Mouse (Mus musculus) Muller cell, postnatal 12 days (primary cell): ENCODE data around the gene Gm43302.
"Not testable (repeated sequence)": the region's sequence is repeated elsewhere in the genome, so short reads cannot be mapped to it uniquely, and the experiment has no call there.

ENCODE experiments used
- DNase-seq: peaks from one replicate; pipeline ENCODE4 v3.0.0-alpha.2; 2015; ENCODE audit errors: inconsistent ontology term

The Gm43302 gene

DNA sequence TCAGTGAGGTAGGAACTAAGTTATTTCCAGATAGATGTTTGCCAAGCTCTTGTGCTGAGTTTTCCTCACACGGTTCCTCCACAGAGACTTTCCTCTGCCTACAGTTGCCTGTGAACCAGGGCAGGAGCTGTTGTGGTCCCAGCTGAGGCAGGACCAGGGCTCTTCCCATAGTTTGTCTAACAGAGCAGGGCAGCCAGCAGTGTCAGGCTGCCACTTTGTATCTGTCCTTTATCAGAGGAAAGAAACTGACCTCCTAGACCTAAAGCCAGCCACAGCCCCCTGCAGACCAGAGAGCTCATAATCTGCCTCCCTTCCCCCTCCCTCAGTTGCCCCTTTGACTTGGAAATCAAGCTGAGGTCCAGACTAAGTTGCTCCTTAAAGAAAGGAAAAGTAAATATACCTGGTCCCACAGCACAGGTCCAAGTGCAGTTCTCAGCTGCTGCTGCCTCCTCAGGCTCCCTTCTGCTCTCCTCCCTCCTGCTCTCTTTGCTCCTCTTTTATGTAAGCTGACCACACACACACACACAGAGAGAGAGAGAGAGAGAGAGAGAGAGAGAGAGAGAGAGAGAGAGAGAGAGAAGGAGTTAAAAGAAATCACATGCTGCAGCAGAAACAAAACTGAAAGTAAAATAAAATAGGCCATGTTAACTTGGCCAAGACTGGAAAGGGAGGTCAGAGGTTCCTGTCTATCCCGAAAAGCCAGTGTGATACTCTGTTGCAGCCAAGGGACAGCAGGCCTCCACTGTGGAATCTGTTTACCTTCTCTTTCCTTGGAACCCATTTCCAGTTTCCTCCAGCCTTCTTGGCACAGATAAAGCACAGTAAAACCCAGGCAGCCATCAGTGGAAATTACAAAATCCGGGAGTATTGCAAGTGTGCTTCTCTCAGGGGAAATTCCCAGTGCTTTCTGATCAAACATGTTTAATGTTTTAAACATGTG lies at the start of gene Gm43302, which contains the start of gene Gbp6:
Gene Gm43302, minus strand, starts transcription at position 470 of the 940 bp plus-strand sequence.
Gene Gbp6, minus strand, starts transcription at position 473 of the 940 bp plus-strand sequence.
- peak; percentile 73 for DNase-seq

DNA sequence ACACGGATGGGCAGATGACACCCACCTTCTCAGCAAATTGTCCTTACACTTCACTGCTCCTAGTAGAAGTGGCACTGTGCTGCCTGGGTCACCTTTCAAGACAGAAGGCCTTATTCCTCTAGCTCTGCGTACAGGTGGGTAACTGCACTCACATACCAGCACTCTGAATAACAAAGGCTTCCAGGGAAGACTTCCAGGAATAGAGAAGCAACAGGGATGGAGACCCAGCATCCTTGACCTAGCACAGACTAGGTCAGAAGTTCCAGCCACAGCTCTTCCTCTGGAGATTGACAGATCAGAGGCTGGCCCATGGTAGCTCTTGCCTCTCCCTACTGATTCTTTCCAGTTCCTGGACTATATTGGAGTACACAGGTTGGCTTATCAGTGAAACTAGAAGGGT lies 47.8 kb upstream of the Gm43302 start:
- DNase-seq, result no peak

DNA sequence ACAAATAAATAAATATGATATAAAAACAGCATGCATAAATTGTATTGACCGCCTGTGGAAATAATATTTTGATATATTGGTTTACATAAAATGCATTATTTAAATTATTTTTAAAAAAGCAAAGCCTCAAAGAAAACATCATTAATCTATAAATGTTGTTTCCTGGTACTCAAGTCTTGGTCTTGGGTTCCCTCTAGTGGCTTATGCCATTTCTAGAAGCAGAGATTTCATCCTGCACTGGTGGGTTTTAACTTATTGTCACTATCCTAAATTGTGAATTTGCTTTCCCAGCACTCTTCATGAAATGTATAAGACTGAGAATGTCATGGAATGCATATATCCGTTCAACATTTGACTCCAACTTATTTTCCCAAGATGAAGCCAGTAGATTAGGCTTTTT lies 29.0 kb upstream of the Gm43302 start:
- DNase-seq, result peak; percentile 14

DNA sequence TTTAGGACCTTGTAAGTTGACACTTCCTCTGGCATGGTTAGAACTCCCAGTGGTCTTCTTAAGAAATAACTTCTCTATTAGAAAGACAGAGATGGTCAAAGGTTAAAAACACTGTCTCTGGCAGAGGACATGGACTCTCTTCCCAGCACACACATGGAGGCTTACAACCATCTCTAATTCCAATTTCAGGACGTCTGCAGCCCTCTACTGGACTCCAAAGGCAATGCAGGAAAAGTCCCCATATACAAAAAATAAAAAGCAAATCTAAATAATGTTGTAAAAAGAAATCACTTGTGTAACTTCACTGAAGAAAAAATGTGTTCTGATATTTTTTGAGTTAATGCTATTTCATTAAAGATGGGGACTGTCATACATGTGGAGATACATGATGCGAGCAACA lies 17.4 kb upstream of the Gm43302 start:
- DNase-seq, result no peak

DNA sequence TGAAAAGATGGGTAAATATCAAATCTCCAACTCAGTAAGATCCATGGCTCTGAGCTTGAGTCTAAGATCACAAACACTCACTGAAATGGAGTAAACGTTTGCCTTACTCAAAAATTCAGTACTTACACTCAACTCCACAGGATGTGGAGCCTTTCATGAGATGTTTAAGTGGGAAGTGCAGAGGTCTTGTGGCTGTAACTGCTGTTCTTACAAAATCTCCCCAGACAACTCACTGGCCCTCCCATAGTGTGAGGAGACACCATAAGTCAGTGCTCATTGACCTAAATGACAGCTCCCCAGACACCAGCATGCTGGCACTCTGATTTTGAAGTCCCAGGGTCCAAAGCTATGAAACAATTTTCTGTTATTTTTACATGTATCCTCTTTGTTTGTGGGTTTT lies 15.7 kb upstream of the Gm43302 start:
- not testable (repeated sequence) for DNase-seq

DNA sequence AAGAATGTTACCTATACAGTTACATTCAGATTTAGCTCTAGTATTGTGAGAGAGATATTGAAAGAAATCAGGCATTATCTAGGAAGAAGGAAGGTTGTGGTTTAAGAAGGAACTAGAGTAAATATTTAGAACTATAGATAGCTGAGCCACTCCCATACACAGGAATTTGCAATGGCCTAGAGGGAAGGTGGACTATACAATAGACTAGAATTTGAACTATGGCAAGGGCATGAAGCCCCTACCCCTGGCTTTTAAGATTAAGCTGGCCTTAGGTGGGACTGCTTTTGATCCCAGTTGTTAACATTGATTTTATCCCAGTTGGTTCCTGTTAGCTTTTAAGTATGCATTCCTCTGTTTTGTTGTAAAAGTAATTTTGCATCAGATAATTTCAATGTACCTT lies 13.5 kb upstream of the Gm43302 start:
- not testable (repeated sequence) for DNase-seq

- peak; percentile 71 for DNase-seq
Observed at GRCm38 (mm10) chr5:105306159-105306581, 12.7 kb upstream of the Gm43302 start.

DNA sequence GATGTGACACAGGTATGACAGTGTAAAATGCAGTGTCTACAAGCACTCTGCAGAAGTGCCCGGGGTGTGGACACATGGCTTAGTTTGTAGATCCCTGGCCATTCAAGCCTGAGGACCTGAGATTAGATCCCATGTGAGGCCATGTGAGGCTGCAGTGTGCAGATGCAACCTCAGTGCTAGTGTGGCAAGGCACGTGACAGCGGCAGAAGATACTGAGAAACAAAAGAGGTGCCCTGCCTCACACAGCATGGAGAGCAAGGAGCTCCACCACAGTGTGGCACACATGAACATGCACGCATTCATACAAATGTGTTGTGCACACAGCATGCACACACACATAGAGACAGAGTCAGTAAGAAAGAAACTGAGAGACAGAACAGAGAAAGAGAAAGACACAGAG lies 12.2 kb upstream of the Gm43302 start:
- not testable (repeated sequence) for DNase-seq

GRCm38 (mm10) chr5:105301963-105302362 lies 8.5 kb upstream of the Gm43302 start:
- no peak for DNase-seq

DNA sequence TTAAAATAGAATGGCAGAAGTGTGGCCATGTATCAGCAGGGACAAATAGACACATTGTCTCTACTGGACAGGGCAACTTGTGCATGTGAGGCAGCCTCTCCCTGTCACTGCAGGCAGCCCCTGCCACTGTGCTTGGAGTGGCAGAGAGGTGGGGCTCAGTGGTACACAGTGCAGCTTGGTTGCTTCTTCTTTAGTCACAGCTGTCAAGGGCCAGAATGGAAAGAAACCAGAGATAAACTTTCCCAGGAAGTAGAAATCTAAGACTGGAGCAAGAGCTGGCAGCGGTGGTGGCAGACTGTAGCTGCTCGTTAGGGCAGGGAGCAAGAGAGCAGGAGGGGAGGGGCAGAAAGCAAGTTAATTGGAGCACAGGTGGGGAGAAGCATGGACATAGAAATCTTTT lies 8.0 kb upstream of the Gm43302 start:
- no peak for DNase-seq

- DNase-seq, result no peak
Observed at GRCm38 (mm10) chr5:105295746-105296145, 2.3 kb upstream of the Gm43302 start.

GRCm38 (mm10) chr5:105292492-105292891 lies 1.0 kb downstream of the Gm43302 start:
- DNase-seq, result peak; percentile 22

DNA sequence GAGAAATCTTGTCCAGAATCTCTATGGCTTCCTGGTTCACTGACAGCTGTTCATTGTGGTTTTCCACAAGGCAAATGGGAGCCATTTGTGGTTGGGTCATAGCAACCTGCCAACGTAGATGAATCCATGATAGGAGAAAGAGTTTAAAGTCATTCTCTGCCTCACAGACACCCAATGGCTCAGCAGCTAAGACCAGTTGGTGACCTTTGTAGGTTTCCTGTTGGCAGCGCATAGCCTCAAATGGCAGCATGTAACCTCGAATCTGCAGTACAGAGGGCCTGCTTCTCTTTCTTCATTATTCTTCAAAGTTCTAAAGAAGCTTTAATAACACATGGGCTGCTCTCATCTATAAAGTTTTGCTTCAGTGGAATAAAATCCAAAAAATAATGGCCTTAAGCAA lies 2.6 kb downstream of the Gm43302 start:
- DNase-seq, result not testable (repeated sequence)

GRCm38 (mm10) chr5:105260673-105261072 lies 32.8 kb downstream of the Gm43302 start:
- not testable (repeated sequence) for DNase-seq

GRCm38 (mm10) chr5:105252491-105252890 lies 41.0 kb downstream of the Gm43302 start:
- no peak for DNase-seq

- not testable (repeated sequence) for DNase-seq
Observed at GRCm38 (mm10) chr5:105244741-105245140, 48.8 kb downstream of the Gm43302 start.

- DNase-seq, result peak; percentile 4
Observed at GRCm38 (mm10) chr5:105240982-105241381, 52.5 kb downstream of the Gm43302 start.

DNA sequence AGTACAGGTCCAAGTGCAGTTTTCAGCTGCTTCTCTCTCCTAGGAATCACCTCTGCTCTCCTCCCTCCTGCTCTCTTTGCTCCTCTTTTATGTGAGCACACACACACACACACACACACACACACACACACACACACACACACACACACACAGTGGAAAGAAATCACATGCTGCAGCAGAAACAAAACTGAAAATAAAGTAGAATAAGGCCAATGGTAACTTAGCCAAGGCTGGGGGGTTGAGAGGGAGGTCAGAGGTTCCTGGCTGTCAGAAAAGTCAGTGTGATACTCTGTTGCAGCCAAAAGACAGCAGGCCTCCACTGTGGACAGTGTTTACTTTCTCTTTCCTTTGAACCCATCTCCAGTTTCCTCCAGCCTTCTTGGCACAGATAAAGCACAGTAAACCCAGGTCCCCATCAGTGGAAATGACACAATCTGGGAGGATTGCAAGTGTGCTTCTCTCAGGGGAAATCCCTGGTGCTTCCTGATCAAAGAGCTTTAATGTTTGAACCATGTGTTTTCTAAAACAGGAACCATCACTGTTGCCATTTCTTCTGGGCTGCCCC lies 53.9 kb downstream of the Gm43302 start, which contains the start of gene Gbp10:
Gene Gbp10, minus strand, starts transcription at position 51 of the 565 bp plus-strand sequence.
- peak; percentile 48 for DNase-seq

DNA sequence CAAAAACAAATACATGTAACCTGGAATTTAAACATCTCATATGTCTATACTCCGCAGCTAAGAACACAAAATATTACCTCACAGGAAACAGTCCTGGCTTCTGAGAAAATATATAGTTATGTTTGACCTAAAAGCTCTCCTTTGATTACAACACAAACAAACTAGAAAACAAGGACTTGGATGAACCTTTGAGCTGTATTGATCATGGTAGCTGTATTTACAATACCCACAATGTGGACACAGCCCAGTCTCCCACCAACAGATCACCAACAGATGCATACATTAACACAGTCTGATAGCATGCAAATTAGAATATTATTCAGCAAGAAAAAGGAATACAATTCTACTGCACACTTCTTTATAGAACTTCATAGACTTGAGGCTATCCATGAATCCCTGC lies 55.1 kb downstream of the Gm43302 start:
- DNase-seq, result not testable (repeated sequence)

DNA sequence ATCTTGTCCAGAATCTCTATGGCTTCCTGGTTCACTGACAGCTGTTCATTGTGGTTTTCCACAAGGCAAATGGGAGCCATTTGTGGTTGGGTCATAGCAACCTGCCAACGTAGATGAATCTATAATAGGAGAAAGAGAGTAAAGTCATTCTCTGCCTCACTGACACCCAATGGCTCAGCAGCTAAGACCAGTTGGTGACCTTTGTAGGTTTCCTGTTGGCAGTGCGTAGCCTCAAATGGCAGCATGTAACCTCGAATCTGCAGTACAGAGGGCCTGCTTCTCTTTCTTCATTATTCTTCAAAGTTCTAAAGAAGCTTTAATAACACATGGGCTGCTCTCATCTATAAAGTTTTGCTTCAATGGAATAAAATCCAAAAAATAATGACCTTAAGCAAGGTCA lies 57.5 kb downstream of the Gm43302 start:
- not testable (repeated sequence) for DNase-seq

DNA sequence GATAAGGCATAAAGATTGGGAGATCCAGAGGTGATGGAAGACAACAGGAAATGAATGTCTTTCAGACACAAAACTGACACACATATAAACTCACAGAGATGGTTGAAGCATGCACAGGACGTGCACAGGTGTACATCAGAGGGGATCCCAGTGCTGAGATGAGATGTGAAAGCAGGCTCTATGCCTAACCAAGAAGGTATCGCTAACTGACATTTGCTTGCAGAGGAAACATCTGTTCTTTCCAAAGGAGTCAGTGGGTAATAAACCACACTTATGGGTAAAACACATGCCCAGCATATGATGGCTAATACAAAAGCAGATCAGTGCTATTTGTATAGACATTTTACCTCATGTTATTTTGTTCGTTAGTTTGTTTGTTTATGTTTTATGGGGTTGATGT lies 84.5 kb downstream of the Gm43302 start:
- not testable (repeated sequence) for DNase-seq

DNA sequence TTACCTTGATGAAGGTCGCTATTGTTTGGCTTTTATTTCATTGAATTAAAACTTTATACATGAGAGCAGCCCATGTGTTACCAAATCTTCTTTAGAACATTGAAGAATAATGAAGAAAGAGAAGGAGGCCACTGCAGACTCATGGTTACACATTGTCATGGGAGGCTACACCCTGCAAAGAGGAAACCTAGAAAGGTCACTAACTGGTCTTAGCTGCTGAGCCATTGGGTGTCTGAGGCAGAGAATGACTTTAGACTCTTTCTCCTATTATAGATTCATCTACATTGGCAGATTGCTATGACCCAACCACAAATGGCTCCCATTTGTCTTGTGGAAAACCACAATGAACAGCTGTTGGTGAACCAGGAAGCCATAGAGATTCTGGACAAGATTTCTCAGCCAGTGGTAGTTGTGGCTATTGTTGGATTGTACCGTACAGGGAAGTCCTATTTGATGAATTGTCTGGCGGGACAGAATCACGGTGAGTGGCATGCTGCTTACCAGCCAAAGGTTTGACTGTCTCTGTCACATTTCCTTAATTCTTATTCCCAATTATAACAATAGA lies 92.6 kb downstream of the Gm43302 start:
- not testable (repeated sequence) for DNase-seq
